Mouse (Mus musculus): ENCODE measurements around the gene Ppp5c.
A peak's percentile ranks its signal among the peaks of the same experiment; 100 is the strongest.

- TF ChIP-seq CTCF (IDR thresholded peaks at IDR 0.05; ENCODE audit: borderline replicate concordance, insufficient read depth, low read length) (peak; percentile 94), POLR2A (IDR thresholded peaks at IDR 0.05; ENCODE audit: low read depth, low read length) (no peak)
These were observed 20.4 kb downstream of the Ppp5c start for GRCm38 (mm10) chr7:17007300-17007699.
